Mouse (Mus musculus): ENCODE measurements around the gene Lrrc8c. TPM values are rescaled to one million over a fixed set of nuclear protein-coding genes. Genes with fewer than 3 reads are reported as not detected.

Gene Lrrc8c
- polyA plus RNA-seq, 1 experiment from 2014 or later, result 26.5 TPM

- 0 out of 2 replicates have a peak overlapping the region, but pooled peaks have one; percentile 8 for H3K9ac ChIP-seq
- 27% methylated on average over 7 of the region's 7 CpGs for WGBS
These were observed 129.6 kb downstream of the Lrrc8c start for GRCm38 (mm10) chr5:105648648-105649287.

DNA sequence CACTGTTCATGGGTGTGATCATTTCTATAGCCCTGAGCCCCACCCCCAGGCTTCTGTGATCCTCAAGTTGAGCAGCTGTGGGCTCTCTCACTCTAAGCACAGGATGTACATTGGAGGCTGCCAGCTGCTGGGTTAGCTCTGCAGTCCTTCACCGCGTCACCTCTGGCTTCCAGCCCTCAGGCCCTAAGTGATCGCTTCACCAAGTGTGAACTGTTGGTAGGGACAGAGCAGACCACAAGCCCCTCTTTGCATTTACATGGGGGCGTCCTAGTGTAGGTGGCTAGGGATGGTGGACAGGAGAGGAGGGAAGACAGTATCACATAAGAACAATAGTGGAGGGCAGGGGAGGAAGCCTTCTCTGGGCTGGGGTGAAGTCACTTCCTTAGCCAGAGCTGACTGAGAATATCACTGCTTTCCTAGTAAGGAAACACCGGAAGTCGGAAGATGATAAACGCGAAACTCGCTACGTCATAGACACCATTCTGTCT lies 130.4 kb downstream of the Lrrc8c start:
- Histone ChIP-seq H3K9me3 (no peaks in the 10 kb centered on the region), H3K27ac (peak overlapping the region; percentile 92), H3K36me3 (no peaks in the 10 kb centered on the region), H3K4me3 (no peak overlapping the region), H3K27me3 (no peaks in the 10 kb centered on the region), H3K4me2 (no peak overlapping the region), H3K4me1 (peaks cover 14% of the 10 kb centered on the region), H3K9ac (no peak overlapping the region)
- 74% methylated on average over 10 of the region's 10 CpGs for WGBS
- peak; percentile 68 for ATAC-seq (ENCODE audit: borderline replicate concordance, extremely low read depth, low FRiP score, low TSS enrichment)

More at GRCm38 (mm10) chr5:105648648-105649287, 129.6 kb downstream of the Lrrc8c start:
- no peak overlapping the region for H3K4me3 ChIP-seq
- H3K9me3 ChIP-seq, result no peaks in the 10 kb centered on the region
- peak overlapping the region; percentile 92 for H3K27ac ChIP-seq
- peaks cover 11% of the 10 kb centered on the region for H3K4me1 ChIP-seq
- no peaks in the 10 kb centered on the region for H3K36me3 ChIP-seq
- H3K27me3 ChIP-seq, result no peaks in the 10 kb centered on the region
- peak; percentile 70 for ATAC-seq (ENCODE audit: borderline replicate concordance, extremely low read depth, low FRiP score, low TSS enrichment)
- peak overlapping the region; percentile 16; the same call in 1 of the 2 replicates for H3K4me2 ChIP-seq

- ATAC-seq (ENCODE audit: borderline replicate concordance, extremely low read depth, low FRiP score, low TSS enrichment), result no peak
- no peaks in the 10 kb centered on the region for H3K27me3 ChIP-seq
- H3K9ac ChIP-seq, result no peak overlapping the region
- H3K36me3 ChIP-seq, result no peaks in the 10 kb centered on the region
- 81% methylated on average over 8 of the region's 8 CpGs for WGBS
- H3K9me3 ChIP-seq, result no peaks in the 10 kb centered on the region
- H3K4me2 ChIP-seq, result peak overlapping the region; percentile 28
- H3K27ac ChIP-seq, result peak overlapping the region; percentile 51; the same call in 1 of the 2 replicates
- H3K4me3 ChIP-seq, result no peak overlapping the region
- H3K4me1 ChIP-seq, result peaks cover 14% of the 10 kb centered on the region
These were observed 131.7 kb downstream of the Lrrc8c start for GRCm38 (mm10) chr5:105650728-105651479.

GRCm38 (mm10) chr5:105651561-105651991 lies 132.4 kb downstream of the Lrrc8c start:
- ATAC-seq (ENCODE audit: borderline replicate concordance, extremely low read depth, low FRiP score, low TSS enrichment), result no peak
- H3K27ac ChIP-seq, result peak overlapping the region; percentile 51; the same call in 1 of the 2 replicates
- WGBS, result 23% methylated on average over 11 of the region's 11 CpGs
- H3K4me1 ChIP-seq, result peaks cover 14% of the 10 kb centered on the region
- H3K36me3 ChIP-seq, result no peaks in the 10 kb centered on the region
- H3K9me3 ChIP-seq, result no peaks in the 10 kb centered on the region
- no peak overlapping the region for H3K4me3 ChIP-seq
- no peaks in the 10 kb centered on the region for H3K27me3 ChIP-seq
- peak overlapping the region; percentile 28 for H3K4me2 ChIP-seq
- H3K9ac ChIP-seq, result 0 out of 2 replicates have a peak overlapping the region, but pooled peaks have one; percentile 2

DNA sequence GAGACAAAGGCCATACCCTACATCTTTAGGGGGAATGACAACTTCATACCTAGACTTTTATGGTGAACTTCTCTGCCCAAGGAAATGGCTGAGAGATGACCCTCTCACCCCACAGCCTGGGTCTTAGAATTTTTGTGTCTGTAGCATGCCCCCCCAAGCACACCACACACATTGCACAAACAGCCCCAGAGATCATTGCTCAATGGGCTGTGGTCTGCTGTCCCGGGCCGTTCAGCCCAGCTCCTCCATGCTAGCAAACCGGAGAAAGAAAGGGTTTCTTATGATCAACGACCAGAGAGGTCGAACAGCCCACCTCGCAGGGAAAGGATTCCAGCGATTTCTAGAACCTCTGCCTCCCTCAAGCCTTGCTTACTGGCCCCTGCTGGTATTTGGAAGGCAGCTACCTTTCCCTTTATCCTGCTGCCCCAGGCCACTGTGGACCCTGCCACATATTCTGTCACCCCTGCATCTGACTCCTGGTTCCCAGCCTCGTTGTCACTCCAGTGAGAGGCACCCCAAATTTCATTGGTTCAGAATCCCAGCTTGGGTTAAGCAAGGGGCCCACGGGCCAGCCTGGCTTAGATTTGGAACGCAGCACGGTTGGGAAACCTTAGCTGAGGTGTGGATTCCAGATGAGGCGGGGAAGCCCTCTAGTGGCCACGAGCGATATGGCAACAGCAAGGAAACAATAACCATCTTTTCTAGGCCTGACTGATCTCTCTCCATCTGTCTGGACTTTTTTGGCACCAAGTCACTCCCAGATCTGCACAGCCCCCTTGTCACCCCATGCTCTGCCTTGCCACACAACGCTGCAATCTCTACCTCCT lies 135.3 kb downstream of the Lrrc8c start:
- peaks cover 3% of the 10 kb centered on the region; the same call in 1 of the 2 replicates for H3K4me1 ChIP-seq
- no peaks in the 10 kb centered on the region for H3K27me3 ChIP-seq
- no peak overlapping the region for H3K4me3 ChIP-seq
- H3K9ac ChIP-seq, result no peak overlapping the region
- peak; percentile 58; the same call in 1 of the 2 replicates for ATAC-seq (ENCODE audit: borderline replicate concordance, extremely low read depth, low FRiP score, low TSS enrichment)
- 25% methylated on average over 15 of the region's 15 CpGs for WGBS
- H3K27ac ChIP-seq, result no peak overlapping the region
- no peaks in the 10 kb centered on the region for H3K36me3 ChIP-seq
- H3K9me3 ChIP-seq, result no peaks in the 10 kb centered on the region
- H3K4me2 ChIP-seq, result peak overlapping the region; percentile 28

DNA sequence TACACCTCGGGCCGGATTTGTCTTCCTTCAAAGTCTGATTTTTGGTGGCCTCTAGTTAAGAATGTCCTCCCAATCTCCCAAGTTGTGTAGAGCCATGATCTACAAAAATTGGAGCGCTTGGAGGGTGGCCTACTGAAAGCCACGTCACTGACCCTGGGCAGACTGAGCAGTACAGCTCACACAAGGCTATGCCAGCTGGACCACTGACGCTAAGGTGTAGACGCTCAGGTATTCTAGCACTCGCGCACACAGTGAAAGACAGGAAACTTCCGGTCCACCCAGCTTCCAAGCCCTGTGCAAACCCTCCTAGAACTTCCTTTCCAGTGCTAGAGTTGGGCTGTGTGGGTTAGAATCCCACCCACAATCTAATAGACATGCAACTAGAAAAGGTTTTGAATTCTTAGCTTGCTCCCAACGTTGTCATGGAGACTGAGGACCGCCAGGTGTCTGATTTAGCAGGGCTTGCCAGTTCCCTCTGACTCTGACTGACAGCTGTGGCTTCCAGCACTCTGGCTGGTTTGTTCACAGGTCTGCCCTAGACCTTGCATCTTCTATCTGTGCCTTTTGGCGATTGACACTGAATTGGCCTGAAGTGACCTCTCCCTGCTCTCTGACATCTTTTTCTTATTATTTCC lies 136.0 kb downstream of the Lrrc8c start:
- Histone ChIP-seq H3K9me3 (no peaks in the 10 kb centered on the region), H3K27me3 (no peaks in the 10 kb centered on the region), H3K9ac (no peak overlapping the region), H3K27ac (no peak overlapping the region), H3K4me3 (no peak overlapping the region), H3K4me1 (peaks cover 3% of the 10 kb centered on the region; the same call in 1 of the 2 replicates), H3K36me3 (no peaks in the 10 kb centered on the region), H3K4me2 (no peak overlapping the region)
- peak; percentile 28; the same call in 1 of the 2 replicates for ATAC-seq (ENCODE audit: borderline replicate concordance, extremely low read depth, low FRiP score, low TSS enrichment)
- 65% methylated on average over 12 of the region's 12 CpGs for WGBS

DNA sequence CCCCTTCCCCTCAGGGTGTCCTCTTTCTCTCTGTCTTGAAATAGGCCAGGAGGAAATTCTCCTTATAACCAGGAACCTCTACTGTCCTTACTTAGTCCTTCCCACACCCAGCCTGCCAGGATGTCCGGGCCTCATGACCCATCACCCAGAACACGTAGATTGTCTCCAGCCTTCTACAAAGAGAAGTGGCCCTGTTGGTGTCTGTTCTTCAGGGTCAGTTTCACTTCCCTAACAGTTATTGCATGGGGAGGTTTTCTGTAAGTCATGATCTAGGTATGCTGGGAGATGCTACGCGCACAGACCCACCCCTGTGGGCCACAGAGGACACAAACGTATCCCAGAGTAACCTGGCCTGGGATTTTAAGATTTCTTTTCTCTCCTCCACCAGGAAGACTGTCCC lies 142.7 kb downstream of the Lrrc8c start:
- Histone ChIP-seq H3K27ac (no peak overlapping the region), H3K9ac (no peak overlapping the region), H3K4me1 (no peaks in the 10 kb centered on the region), H3K36me3 (no peaks in the 10 kb centered on the region), H3K4me3 (no peak overlapping the region), H3K27me3 (no peaks in the 10 kb centered on the region), H3K4me2 (no peak overlapping the region), H3K9me3 (no peaks in the 10 kb centered on the region)
- ATAC-seq (ENCODE audit: borderline replicate concordance, extremely low read depth, low FRiP score, low TSS enrichment), result no peak
- WGBS, result 85% methylated on average over 5 of the region's 5 CpGs

Other genes starting within 250 kb of the Lrrc8c start
- gene Gm43302, start 225.7 kb upstream of the Lrrc8c start, polyA plus RNA-seq (2015; fragmentation: Nextera tagmentation; extraction: Ambion mirVana), result not detected in 2 replicates
- 1.8 and 2.2 TPM in 2 replicates for gene Gbp6, start 225.7 kb upstream of the Lrrc8c start, polyA plus RNA-seq (2015; fragmentation: Nextera tagmentation; extraction: Ambion mirVana)
- gene Lrrc8b, start 103.6 kb upstream of the Lrrc8c start, polyA plus RNA-seq (2015; fragmentation: Nextera tagmentation; extraction: Ambion mirVana), result 6.6 and 6.7 TPM in 2 replicates
- 21.0 and 21.2 TPM in 2 replicates for gene Lrrc8d, start 180.6 kb downstream of the Lrrc8c start, polyA plus RNA-seq (2015; fragmentation: Nextera tagmentation; extraction: Ambion mirVana)